In genomic region chr13:46798156-46798555, GRCm38 (mm10) we compare ENCODE assay signal across 8 mouse cellular contexts.
DNase-seq lines count a peak whose midpoint lies in the region; ATAC-seq and TF ChIP-seq lines count a peak whose summit lies in the region.
"Had no signal": no experiment of that assay in that cellular context is flagged by ENCODE, and none has a peak within 500 bp of the region (broad histone marks: within the 10 kb centered on the region; RNA-seq: fewer than 3 reads in every experiment).

No protein-coding gene starts in this region.

- no peak overlapping the region for H3K9ac ChIP-seq in MEL (ENCODE audit: control insufficient read depth, low read depth, low read length, poor library complexity, severe bottlenecking)

- intact Hi-C loops in left cerebral cortex, adult 2 months (cut with DNase I), result loop anchor here (5.0 kb wide), 2 partner anchors 71 to 486 kb away; partner anchors contain the start of gene Nup153
- intact Hi-C loops in left cerebral cortex, postnatal 4 days (cut with DNase I), result no loop called here

- no peaks in the 10 kb centered on the region; a peak in 1 of 4 replicates for H3K4me1 ChIP-seq in MEL (ENCODE audit: control insufficient read depth in 1 of 2, insufficient read depth in 2 of 2, low read length in 2 of 2)

- H3K4me3 ChIP-seq in left cerebral cortex, adult 2 months, result no peak overlapping the region
- no peak overlapping the region for H3K4me3 ChIP-seq in MEL (ENCODE audit: control insufficient read depth in 1 of 2, insufficient read depth in 1 of 2, low read depth in 2 of 2, low read length in 2 of 2)
- H3K4me3 ChIP-seq: myocyte had no signal

- no peak overlapping the region for H3K27ac ChIP-seq in left cerebral cortex, adult 2 months
- H3K27ac ChIP-seq in MEL (ENCODE audit: control insufficient read depth, low read depth, low read length), result no peak overlapping the region

- H3K79me2 ChIP-seq in MEL (ENCODE audit: control insufficient read depth, insufficient read depth, low read length, poor library complexity), result no peaks in the 10 kb centered on the region

- no peak for TF ChIP-seq POLR2A in MEL (IDR thresholded peaks at IDR 0.05; ENCODE audit: control insufficient read depth in 1 of 2, insufficient read depth in 1 of 2, low read depth in 1 of 2, low read length in 2 of 2, poor library complexity in 1 of 2)
- TF ChIP-seq POLR2A in brain, embryonic 14.5 days (IDR thresholded peaks at IDR 0.05; ENCODE audit: borderline replicate concordance, extremely low read depth, insufficient read depth, insufficient read length, poor library complexity, severe bottlenecking), result no peak

- no peaks in the 10 kb centered on the region for H3K36me3 ChIP-seq in MEL (ENCODE audit: control insufficient read depth in 1 of 2, insufficient read depth in 2 of 2, low read length in 2 of 2)

- TF ChIP-seq EP300 in MEL (IDR thresholded peaks at IDR 0.05; ENCODE audit: low read depth in 1 of 2, low read length in 2 of 2), result no peak

- peaks cover 0 to 1% of the 10 kb centered on the region in 2 experiments; a peak in 1 of 4 replicates for H3K27me3 ChIP-seq in MEL (ENCODE audit: control insufficient read depth in 1 of 2, insufficient read depth in 2 of 2, low read length in 2 of 2)

- peak; percentile 97 for TF ChIP-seq RAD21 in MEL (IDR thresholded peaks at IDR 0.05; ENCODE audit: low read depth, low read length)

- H3K9me3 ChIP-seq in MEL (replicated peaks; ENCODE audit: insufficient read depth, low read length), result no peaks in the 10 kb centered on the region

- ATAC-seq in erythroid progenitor cell, adult 5-6 weeks (replicated peaks; ENCODE audit: low FRiP score, poor library complexity, severe bottlenecking), result peak; percentile 65

- peak; percentile 78 for TF ChIP-seq CTCF in left cerebral cortex, adult 2 months (IDR thresholded peaks at IDR 0.05)
- peak; percentile 85 to 95 (median 93) for TF ChIP-seq CTCF in MEL (IDR thresholded peaks at IDR 0.05 in 2 of 3, conservative IDR thresholded peaks at IDR 0.05 in 1 of 3; ENCODE audit: control insufficient read depth in 1 of 3, insufficient read depth in 1 of 3, low read depth in 2 of 3, low read length in 3 of 3, poor library complexity in 1 of 3, severe bottlenecking in 1 of 3)
- peak; percentile 86 for TF ChIP-seq CTCF in brain, embryonic 14.5 days (IDR thresholded peaks at IDR 0.05; ENCODE audit: borderline replicate concordance, extremely low read depth, insufficient read depth, insufficient read length)

- DNase-seq in left cerebral cortex, adult 2 months (ENCODE audit: extremely low spot score in 1 of 2, low spot score in 2 of 2), result peak; percentile 45 to 60
- DNase-seq in left cerebral cortex, adult 8-10 months (ENCODE audit: low spot score in 2 of 2), result no peak
- DNase-seq in MEL (ENCODE audit: low read depth, low spot score), result peak; percentile 74
- DNase-seq in brain, embryonic 14.5 days (ENCODE audit: low read depth), result peak; percentile 77
- peak; percentile 31 for DNase-seq in left cerebral cortex, postnatal 4 days
- DNase-seq in retina, postnatal 7 days (ENCODE audit: low read depth, low spot score), result peak; percentile 35

TF ChIP-seq in MEL, 35 proteins besides CTCF, POLR2A, EP300 and RAD21:
- TF ChIP-seq SMC3 (IDR thresholded peaks at IDR 0.05; ENCODE audit: low read depth, low read length), result peak; percentile 97
- no peak for TF ChIP-seq HCFC1 (IDR thresholded peaks at IDR 0.05; ENCODE audit: low read depth, low read length)
- TF ChIP-seq POLR2AphosphoS2 (IDR thresholded peaks at IDR 0.05; ENCODE audit: low read length), result no peak
- no peak for TF ChIP-seq ELF1 (IDR thresholded peaks at IDR 0.05; ENCODE audit: low read depth, low read length)
- TF ChIP-seq ZC3H11A (IDR thresholded peaks at IDR 0.05; ENCODE audit: low read depth, low read length), result peak; percentile 92
- no peak for TF ChIP-seq MAZ (IDR thresholded peaks at IDR 0.05; ENCODE audit: low read depth, low read length)

Comparison
In these comparisons a context has a peak if more than half of its experiments do, and no peak if none do; other contexts are left out.
1. DNase-seq: peak in left cerebral cortex, adult 2 months (2 of 2), MEL (single experiment), brain, embryonic 14.5 days (single experiment), left cerebral cortex, postnatal 4 days (single experiment) and retina, postnatal 7 days (single experiment); none in left cerebral cortex, adult 8-10 months (0 of 2).
2. Peak in every context shown above with its lines, with median percentiles within 50 percentile points of each other: CTCF ChIP-seq.